Mouse (Mus musculus): ENCODE data around the gene Arhgap33.
A peak's percentile ranks its signal among the peaks of the same experiment; 100 is the strongest.
"Not testable (repeated sequence)": the region's sequence is repeated elsewhere in the genome, so short reads cannot be mapped to it uniquely, and the experiment has no call there.

Gene Arhgap33

GRCm38 (mm10) chr7:30492765-30493164 is 42.1 kb downstream of the Arhgap33 start:
- peak; percentile 73 for DNase-seq

- DNase-seq, result no peak
These were observed 43.9 kb downstream of the Arhgap33 start for GRCm38 (mm10) chr7:30490957-30491307.

GRCm38 (mm10) chr7:30490251-30490956 is 44.5 kb downstream of the Arhgap33 start:
- no peak for DNase-seq

- no peak for DNase-seq
These were observed 50.6 kb downstream of the Arhgap33 start for GRCm38 (mm10) chr7:30484250-30484649.

GRCm38 (mm10) chr7:30477415-30478381 is 57.2 kb downstream of the Arhgap33 start:
- DNase-seq, result no peak

GRCm38 (mm10) chr7:30476136-30476535 is 58.7 kb downstream of the Arhgap33 start:
- DNase-seq, result not testable (repeated sequence)

GRCm38 (mm10) chr7:30474999-30475398 is 59.9 kb downstream of the Arhgap33 start:
- no peak for DNase-seq

GRCm38 (mm10) chr7:30472411-30472810 is 62.4 kb downstream of the Arhgap33 start:
- no peak for DNase-seq

All from kidney, adult 11 months (tissue).